Mouse (Mus musculus) splenic B cell, adult 2 months (primary cell): ENCODE results near the gene Afap1l2.

Experiments
- DNase-seq: peaks from one replicate; pipeline ENCODE4 v3.0.0-alpha.2; 2011; ENCODE audit warnings: low read depth, low spot score
- H3K27me3 ChIP-seq: 2 replicates; pipeline ENCODE4 v1.6.1; 2012; ENCODE audit warnings: mild to moderate bottlenecking, low read length, moderate library complexity, mixed read lengths; ENCODE audit not compliant: control insufficient read depth, poor library complexity, insufficient read depth, severe bottlenecking
- H3K36me3 ChIP-seq: 2 replicates; pipeline ENCODE4 v1.6.1; 2012; ENCODE audit warnings: mild to moderate bottlenecking, low read length, moderate library complexity, mixed read lengths; ENCODE audit not compliant: control insufficient read depth, poor library complexity, insufficient read depth, severe bottlenecking

Afap1l2 gene

DNA sequence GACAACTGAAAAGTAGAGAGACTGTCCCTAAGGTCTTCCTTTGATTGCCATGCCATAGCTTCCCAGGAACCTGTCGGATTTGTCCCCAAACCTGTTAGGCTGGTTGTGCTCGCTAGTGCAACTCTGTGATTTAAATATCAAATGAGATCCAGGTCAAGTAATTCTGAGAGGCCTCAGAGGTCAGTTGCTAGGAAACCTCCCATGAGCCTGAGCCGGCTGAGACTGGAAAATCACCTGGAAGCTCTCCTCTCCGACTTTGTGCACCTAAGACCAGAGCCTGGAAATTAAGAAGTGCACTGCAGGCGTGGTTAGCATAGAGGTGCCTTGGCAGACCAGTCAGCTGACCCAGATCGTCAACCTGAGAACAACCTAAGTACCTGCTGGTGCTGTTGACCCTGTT, 92.9 kb downstream of the Afap1l2 start:
- no peaks in the 10 kb centered on the region for H3K36me3 ChIP-seq
- no peak for DNase-seq

DNA sequence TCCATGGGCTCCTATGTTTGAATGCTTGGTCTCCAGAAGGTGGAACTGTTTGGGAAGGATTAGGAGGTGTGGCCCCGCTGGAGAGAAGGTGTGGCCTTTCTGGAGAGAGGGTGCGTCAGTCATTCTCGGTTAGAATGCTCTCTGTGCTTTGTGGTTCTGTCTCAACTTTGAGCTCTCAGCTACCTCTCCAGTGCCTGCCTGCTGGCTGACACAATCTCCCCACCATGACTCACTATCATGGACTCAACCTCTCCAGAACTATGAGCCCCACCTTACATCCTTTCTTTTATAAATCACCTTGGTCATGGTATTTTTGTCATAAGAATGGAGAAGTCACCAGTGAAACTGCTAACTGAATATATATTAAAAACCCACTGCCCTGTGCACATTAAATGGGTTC, 93.4 kb downstream of the Afap1l2 start:
- Histone ChIP-seq H3K27me3 (no peaks in the 10 kb centered on the region), H3K36me3 (no peaks in the 10 kb centered on the region)
- no peak for DNase-seq

More for the DNA sequence above, 92.9 kb downstream of the Afap1l2 start:
- H3K27me3 ChIP-seq = no peaks in the 10 kb centered on the region

DNA sequence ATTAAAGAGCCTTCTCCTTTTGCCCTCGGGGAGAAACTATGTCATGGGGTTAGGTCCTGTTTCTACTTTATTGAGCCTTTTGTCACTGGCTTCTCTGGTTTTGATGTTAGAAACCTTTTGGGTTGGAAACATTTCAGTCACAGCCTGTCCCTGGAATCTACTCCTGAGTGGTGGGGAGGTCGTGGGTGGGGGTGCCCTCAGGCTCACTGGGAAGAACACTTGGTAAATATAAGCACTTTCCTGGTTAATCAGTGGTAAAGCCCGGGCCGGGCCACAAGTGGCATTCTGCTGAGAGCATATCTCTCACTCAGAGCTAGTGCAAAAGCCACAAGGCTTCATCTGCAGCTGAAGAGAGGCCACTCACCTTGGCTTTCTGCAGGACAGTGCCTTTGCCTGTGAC, 94.3 kb downstream of the Afap1l2 start:
- no peaks in the 10 kb centered on the region for H3K36me3 ChIP-seq
- no peak for DNase-seq
- no peaks in the 10 kb centered on the region for H3K27me3 ChIP-seq

DNA sequence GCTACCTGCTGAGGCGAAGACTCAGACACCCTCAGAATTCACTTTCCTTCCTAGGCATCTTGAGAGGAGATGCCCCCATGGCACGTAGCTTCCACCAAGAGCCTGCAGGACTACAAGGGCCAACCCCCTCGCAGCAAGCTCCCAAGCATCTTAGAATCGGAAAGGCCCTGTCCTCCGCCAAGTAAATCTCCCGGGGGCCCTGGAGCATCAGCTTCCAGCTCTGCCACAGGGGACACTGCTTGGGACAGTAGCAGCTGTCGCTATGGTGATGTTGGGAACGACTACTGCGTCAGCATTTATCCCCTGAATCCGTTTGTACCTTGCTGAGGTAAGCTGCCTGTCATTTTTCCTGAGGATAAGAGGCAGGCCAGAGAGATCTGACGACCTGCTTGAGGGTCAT, 97.5 kb downstream of the Afap1l2 start:
- H3K36me3 ChIP-seq = no peaks in the 10 kb centered on the region
- H3K27me3 ChIP-seq = no peaks in the 10 kb centered on the region
- DNase-seq = no peak

DNA sequence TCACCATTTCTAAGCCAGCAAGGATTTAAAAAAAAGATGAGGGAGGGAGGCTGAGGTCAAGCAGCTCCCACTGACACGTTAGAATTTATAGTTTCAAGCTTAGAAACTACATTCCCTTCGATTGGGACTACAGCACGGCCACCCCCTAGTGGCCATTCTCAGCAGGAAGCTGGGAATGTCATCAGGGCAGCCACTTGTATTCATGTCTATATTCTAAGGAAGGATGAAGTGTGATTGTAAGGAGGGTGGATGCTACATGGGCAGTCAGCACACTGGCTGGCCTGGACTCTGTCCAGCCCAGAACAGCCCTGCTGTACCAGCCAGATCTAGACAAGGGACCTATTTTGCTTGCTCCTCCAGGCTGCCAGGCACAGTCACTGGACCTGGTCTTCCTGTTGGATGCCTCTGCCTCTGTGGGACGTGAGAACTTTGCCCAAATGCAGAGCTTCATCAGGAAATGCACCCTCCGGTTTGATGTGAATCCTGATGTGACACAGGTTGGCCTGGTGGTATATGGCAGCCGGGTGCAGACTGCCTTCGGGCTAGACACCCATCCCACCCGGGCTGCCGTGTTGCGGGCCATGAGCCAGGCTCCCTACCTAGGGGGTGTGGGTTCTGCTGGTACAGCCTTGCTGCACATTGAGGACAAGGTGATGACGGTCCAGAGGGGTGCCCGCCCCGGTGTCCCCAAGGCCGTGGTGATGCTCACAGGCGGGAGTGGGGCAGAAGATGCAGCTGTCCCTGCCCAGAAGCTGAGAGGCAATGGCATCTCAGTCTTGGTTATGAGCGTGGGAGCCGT, 99.4 kb downstream of the Afap1l2 start:
- H3K27me3 ChIP-seq = no peaks in the 10 kb centered on the region
- peak; percentile 51 for DNase-seq

DNA sequence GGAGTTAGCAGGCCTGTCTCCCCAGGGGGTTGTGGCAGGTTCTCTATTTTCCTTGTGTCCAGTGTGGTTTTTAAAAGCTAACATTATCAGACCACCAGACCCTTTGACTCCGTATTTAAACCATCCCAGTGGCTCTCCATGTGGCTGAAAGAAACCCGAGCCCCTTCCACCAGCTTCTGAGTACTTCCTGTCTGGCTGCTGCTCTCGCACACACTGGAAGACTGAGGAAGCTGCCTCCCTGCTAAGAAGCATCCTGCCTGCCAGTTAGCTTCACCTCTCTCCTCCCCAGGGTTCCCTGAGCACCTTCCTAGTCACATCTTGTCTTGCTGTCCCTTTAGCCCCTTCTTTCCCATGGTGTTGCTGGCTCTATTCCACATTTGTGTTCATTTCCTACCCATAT, 100.2 kb downstream of the Afap1l2 start:
- DNase-seq = no peak
- Histone ChIP-seq H3K36me3 (no peaks in the 10 kb centered on the region), H3K27me3 (no peaks in the 10 kb centered on the region)

More for the DNA sequence above, 99.4 kb downstream of the Afap1l2 start:
- H3K36me3 ChIP-seq = no peaks in the 10 kb centered on the region

DNA sequence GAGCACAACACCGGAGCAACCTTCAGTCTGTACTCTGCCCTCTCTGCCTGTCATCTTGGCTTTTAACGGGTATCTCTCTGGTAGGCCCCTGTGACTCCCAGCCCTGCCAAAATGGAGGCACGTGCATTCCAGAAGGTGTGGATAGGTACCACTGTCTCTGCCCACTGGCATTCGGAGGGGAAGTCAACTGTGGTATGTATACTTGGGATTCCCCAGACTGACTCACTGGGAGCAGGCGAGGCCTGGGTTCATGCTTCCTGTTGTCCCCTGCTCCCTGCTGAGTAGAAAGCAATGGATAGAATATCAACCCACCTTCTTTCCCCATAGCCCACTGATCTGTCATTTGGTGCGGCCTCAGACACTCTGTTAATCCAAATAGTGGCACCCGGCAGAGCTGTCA, 102.6 kb downstream of the Afap1l2 start:
- Histone ChIP-seq H3K36me3 (no peaks in the 10 kb centered on the region), H3K27me3 (no peaks in the 10 kb centered on the region)
- no peak for DNase-seq

DNA sequence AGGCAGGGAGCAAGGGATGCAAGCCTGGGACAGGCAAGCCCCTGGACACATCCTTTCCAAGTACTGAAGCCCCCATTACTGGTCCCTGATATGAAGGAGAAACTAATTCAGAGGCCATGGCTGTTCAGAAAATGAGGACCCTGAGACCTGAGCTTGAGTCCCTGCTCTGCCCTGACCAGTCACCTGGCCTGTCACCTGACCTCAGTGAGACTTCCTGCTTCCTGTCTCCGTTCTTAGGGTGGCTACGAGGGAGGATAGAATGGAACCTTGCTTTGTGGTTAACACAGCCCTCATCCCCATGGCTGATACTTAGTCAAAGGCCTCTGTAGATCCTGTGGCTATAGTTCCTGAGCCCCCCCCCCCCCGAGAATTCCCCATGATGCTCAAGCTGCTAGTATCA, 103.9 kb downstream of the Afap1l2 start:
- H3K27me3 ChIP-seq = no peaks in the 10 kb centered on the region
- no peak for DNase-seq
- no peaks in the 10 kb centered on the region for H3K36me3 ChIP-seq

DNA sequence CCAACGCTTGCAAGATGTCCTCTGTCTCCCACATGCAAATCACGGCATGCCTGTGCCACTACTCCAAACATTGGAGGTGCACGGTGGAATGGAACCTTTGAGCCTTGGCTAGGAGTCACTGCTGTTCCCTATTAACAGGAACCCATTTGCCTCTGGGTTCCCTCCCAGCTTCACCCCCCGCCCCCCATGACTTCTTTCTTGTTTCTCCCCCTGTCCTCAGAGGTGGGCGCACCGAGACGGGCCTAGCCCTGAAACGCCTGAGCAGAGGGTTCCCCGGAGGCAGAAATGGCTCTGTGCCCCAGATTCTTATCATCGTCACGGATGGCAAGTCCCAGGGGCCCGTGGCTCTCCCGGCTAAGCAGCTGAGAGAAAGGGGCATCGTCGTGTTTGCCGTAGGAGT, 110.4 kb downstream of the Afap1l2 start:
- Histone ChIP-seq H3K27me3 (no peaks in the 10 kb centered on the region), H3K36me3 (no peaks in the 10 kb centered on the region)
- DNase-seq = no peak

DNA sequence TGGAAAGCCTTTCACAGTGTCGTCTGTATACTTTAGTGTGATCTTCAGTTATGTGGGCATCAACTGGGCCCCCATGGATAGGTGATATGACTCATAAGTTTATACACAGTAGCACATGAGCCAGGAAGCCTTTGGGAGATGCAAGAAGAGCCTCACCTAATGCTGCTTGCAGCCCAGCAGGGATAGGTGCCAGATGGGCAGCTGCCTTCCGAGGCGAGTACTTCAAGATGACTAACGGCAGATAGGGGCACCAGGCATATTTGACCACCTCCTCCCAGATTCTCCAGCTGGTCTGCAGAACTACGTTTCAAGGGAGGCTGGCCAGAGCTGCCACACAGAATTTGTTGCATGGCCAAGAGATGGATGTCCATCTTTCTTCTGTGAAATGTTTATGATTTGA, 114.7 kb downstream of the Afap1l2 start:
- Histone ChIP-seq H3K36me3 (no peaks in the 10 kb centered on the region), H3K27me3 (no peaks in the 10 kb centered on the region)
- DNase-seq = no peak

DNA sequence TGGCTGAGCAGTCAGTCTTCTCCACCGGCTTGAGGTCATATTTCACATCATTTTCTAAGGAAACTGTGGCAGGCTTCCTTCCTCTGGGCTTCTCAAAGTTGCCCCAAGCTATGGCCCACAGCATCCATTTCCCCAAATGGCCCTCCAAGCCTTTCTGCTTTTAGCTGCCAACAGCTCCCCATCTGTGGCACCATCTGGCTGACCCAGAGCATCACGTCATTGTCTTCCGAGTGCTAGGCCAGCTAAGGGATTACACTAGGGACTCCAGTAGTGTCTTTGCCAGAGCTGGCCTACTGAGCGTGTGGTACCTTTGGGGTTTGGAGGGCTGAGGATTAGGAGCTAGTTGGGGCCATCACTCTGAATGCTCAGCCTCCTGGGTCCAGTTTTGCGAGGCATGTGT, 115.4 kb downstream of the Afap1l2 start:
- no peaks in the 10 kb centered on the region for H3K36me3 ChIP-seq
- no peaks in the 10 kb centered on the region for H3K27me3 ChIP-seq
- no peak for DNase-seq

DNA sequence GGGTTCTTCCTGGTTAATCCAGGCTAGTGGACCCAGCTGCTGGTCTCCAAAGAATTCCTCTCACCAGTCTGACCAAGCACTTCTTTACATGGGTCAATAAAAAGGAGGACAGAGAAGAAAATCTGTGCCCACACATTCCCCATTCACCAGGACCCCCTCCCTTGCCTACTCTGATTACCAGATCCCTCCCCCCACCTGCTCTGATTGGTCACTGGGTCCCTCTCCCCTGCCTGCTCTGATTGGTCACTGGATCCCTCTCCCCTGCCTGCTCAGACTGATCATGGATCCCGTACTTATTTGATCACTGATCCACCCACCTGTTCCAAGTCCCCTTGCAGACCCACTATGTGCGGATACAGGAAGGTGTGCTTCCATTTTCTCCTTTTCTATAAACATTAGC, 116.6 kb downstream of the Afap1l2 start:
- no peak for DNase-seq
- H3K36me3 ChIP-seq = no peaks in the 10 kb centered on the region
- H3K27me3 ChIP-seq = no peaks in the 10 kb centered on the region

DNA sequence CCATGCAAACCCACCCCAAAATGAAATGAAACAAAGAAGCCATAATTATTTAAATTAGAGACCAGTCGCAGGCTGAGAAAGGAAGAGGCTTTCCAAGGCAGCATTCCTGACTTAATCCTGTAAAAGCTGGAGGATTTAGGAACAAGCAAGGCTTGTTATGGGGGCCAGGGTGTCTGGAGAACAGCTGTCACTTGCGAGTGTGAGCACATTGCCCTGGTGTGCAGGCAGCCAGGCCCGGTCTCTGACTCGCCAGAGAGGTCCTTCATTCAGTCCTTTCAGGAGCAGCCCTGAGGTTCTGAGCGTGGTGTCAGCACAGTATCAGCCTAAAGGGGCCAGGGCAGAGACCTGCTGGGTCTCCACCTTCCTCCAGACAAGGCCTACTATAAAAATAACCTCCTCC, 119.4 kb downstream of the Afap1l2 start:
- DNase-seq = no peak
- no peaks in the 10 kb centered on the region for H3K36me3 ChIP-seq
- H3K27me3 ChIP-seq = no peaks in the 10 kb centered on the region

DNA sequence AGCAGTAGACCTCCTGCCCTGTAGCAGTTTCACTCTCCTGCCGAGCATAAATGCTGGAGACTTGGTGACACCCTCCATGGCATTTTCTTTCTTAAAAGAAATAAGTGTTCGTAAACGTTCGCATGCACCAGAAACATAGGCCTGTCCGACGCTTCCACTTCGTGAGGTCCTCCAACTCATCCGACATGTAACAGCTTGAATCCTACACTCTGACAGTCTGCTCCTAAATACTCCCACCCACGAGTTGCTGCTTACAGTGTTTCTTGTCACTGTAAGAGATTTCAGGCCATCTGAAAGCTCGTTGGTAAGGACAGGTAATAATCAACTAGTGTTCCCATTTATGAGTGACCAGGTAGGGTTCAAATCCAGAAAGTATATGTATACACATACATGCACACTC, 120.1 kb downstream of the Afap1l2 start:
- no peak for DNase-seq

DNA sequence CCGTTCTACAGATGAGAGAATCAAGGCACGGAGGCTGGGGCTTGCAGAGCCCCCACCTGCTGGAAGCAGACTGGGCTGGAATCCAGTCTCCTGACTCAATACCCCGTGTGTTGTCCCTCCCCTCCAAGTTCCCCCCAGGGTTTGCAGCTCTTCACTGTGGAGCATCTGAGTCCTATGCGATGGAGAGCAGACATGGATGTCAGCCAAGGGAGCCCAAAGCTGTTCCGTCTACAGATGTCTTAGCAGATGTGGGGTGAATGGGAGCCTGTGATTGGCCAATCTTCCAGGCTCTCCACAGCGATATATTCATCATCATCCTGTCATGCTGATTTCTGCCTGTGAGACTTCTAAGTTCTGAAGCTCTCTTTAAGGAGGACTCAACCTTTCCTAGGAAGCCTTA, 130.7 kb downstream of the Afap1l2 start:
- no peaks in the 10 kb centered on the region; the same call in 1 of the 2 replicates for H3K27me3 ChIP-seq
- H3K36me3 ChIP-seq = no peaks in the 10 kb centered on the region
- DNase-seq = no peak

More for the DNA sequence above, 120.1 kb downstream of the Afap1l2 start:
- Histone ChIP-seq H3K36me3 (no peaks in the 10 kb centered on the region), H3K27me3 (no peaks in the 10 kb centered on the region)
